Mouse (Mus musculus): Measurements from ENCODE around the gene 9130213A22Rik.
A peak's percentile ranks its signal among the peaks of the same experiment; 100 is the strongest.

Gene 9130213A22Rik

GRCm38 (mm10) chr11:69122336-69122951 lies at the start of gene 9130213A22Rik:
Gene 9130213A22Rik, minus strand, starts transcription at chr11:69122589.
- peak; percentile 80 for DNase-seq (ENCODE audit: low read depth, low spot score)

GRCm38 (mm10) chr11:69171626-69172025 lies 49.2 kb upstream of the 9130213A22Rik start:
- peak; percentile 60 for DNase-seq (ENCODE audit: low read depth, low spot score)

- DNase-seq (ENCODE audit: low read depth, low spot score) = no peak
Measured at GRCm38 (mm10) chr11:69169313-69169712, 46.9 kb upstream of the 9130213A22Rik start.

GRCm38 (mm10) chr11:69156800-69157199 lies 34.4 kb upstream of the 9130213A22Rik start, which contains the start of gene Alox12b:
Gene Alox12b, plus strand, starts transcription at chr11:69156989.
- DNase-seq (ENCODE audit: low read depth, low spot score) = no peak

DNA sequence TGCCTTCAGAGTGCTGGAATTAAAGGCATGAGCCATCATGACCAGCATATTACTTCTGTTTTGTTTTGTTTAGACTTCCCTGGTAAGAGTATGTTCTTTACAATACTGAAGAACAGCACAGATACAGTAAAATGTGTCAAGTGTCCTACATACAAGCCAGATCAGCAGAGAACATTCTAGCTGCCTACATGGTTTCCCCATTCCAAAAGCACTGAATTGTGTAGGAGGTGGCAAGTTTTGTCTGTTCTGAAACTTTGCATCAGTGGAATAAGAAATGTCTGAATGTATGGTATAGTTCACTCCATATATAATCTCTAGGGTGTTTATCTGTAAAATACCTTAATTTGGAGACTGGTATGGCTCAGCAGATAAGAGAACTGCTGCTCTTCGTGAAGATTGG lies 33.0 kb upstream of the 9130213A22Rik start:
- DNase-seq (ENCODE audit: low read depth, low spot score) = no peak

GRCm38 (mm10) chr11:69153831-69154230 lies 31.4 kb upstream of the 9130213A22Rik start:
- no peak for DNase-seq (ENCODE audit: low read depth, low spot score)

- DNase-seq (ENCODE audit: low read depth, low spot score) = peak; percentile 41
Measured at GRCm38 (mm10) chr11:69151004-69151403, 28.6 kb upstream of the 9130213A22Rik start.

DNA sequence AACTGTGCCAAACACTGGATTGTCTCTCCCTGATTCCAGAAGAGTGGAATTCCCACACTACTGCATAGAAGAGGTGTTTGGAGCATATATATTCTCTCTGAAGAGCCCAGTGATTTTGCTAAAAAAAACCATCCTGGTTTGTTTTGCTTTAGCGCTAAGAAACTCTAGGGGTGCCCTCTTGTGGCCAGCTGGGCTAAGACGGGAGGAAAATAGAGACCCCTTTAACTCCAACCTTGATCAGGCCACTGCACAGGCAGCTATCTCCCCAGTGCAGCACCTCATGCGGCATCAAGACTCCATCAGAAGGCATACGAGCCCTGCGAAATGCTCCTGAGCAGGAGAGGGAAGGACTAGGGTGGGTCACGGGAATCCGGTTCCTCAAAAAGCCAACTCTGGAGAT lies 28.1 kb upstream of the 9130213A22Rik start:
- DNase-seq (ENCODE audit: low read depth, low spot score) = peak; percentile 61

DNA sequence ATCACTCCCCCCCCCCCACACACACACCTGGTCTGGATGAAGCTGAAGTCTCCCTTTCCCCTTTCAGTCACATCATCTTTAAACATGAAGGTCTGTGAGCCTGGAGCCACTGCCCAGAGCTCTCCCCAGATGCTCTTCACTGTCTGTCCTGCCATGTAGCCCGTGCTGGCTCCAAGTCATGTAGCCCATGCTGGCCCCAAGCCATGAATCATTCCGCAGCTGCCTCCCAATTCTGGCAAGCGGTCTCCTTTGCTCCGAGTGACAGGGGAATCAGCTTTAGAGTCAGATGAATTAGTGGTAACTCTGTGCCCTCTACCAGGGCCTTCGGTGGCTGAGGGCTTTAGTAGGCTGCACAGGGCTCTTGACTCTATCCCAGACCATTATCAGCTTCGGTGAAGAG lies 27.3 kb upstream of the 9130213A22Rik start:
- no peak for DNase-seq (ENCODE audit: low read depth, low spot score)

DNA sequence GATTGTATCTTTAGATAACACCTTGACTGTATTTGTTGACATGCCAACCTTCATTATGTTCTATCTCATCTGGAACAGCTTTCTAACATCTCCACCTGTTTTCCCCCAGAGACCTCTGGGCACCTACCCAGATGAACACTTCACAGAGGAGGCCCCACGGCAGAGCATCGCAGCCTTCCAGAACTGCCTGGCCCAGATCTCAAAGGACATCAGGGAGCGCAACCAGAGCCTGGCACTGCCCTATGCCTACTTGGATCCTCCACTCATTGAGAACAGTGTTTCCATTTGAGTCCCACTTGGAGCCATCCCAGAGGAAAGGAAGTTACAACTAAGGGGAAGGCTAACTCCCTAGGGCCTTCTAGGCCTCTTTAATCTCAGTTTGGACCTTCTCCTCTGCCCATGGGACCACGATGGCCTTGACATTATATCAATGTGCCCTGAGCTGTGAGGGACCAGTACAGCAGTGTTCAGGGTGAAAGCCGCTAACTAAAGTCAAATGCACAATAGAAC lies 26.1 kb upstream of the 9130213A22Rik start:
- DNase-seq (ENCODE audit: low read depth, low spot score) = no peak

GRCm38 (mm10) chr11:69147546-69147945 lies 25.2 kb upstream of the 9130213A22Rik start:
- no peak for DNase-seq (ENCODE audit: low read depth, low spot score)

DNA sequence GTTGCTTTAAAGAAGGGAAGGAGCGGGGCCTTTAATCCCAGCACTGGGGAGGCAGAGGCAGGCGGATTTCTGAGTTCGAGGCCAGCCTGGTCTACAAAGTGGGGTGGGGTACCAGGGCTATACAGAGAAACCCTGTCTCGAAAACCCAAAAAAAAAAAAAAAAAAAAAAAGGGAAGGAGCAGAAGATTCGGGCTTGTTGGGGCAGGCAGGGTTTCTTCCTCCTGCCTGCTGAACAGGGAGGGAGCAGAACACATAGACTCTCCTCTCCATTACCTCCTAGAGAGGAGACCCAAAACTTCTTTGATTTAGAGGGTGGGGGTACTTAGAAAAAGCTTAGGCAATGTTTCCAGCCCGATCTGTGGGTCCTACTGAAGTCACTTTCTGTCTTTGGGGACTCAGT lies 13.0 kb upstream of the 9130213A22Rik start:
- no peak for DNase-seq (ENCODE audit: low read depth, low spot score)

DNA sequence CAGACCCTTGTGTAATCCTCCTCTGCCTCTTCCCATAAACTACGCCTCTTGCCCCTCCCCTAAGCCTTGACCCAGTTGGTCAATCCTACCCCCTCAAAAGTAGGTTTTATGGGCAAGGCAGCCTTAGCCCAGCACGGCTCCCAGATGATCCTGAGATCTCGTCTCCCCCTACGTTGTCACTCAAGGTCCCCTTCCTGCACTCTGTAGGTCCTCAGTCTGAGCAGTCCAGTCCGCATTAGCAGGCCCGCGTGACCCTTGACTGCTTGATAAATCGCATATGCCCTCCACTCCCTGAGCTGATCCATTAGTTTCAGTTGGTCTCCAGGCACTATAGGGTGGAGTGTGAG lies 12.2 kb upstream of the 9130213A22Rik start:
- no peak for DNase-seq (ENCODE audit: low read depth, low spot score)

GRCm38 (mm10) chr11:69133923-69134621 lies 11.7 kb upstream of the 9130213A22Rik start:
- no peak for DNase-seq (ENCODE audit: low read depth, low spot score)

- no peak for DNase-seq (ENCODE audit: low read depth, low spot score)
Measured at GRCm38 (mm10) chr11:69133566-69133922, 11.2 kb upstream of the 9130213A22Rik start.

DNA sequence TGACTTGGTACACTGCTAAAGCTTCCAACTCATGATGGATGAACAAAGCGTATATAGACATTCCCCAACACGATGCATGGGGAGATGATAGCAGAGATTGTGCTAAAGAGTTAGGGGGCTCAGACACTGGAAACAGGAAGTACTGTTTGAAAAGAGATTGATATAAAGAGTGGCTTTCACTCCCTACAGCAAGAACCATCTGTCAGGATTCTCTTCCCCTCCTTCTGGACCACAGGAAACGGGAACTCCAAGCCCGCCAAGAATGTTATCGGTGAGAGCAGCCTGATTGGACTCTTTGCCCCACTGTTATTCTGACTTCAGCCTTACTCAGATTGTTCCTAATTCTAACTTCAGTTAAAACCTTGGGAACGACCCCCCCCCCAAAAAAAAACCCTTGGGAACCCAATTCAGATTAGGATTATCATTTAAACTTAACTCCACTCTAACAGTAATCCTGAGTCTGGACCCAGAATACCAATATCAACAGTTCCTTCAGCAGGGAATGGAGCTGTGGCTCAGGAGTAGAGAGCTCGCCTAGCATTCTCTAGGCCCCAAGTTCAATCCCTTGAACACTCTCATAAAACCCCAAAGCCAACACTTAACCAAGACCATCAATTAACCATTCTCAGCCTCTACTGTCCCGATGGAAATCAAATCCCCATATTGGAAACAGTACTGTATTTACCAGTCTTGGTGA lies 6.2 kb upstream of the 9130213A22Rik start:
- DNase-seq (ENCODE audit: low read depth, low spot score) = no peak

DNA sequence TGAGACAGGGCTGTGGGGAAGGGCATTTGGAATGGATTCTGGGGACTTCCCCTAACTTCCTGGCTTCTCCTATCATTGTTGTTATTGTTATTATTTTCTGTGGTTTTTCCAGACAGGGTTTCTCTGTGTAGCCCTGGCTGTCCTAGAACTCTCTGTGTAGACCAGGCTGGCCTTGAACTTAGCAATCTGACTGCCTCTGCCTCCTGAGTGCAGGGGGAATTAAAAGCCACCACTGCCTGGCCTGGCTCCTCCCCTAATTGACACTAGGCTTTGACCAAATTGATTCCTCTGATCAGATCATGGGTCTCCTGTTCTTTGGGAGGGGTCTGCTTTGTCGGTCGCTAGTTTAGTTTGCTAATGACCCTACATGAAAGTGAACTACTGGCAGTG lies 4.3 kb upstream of the 9130213A22Rik start:
- DNase-seq (ENCODE audit: low read depth, low spot score) = no peak

DNA sequence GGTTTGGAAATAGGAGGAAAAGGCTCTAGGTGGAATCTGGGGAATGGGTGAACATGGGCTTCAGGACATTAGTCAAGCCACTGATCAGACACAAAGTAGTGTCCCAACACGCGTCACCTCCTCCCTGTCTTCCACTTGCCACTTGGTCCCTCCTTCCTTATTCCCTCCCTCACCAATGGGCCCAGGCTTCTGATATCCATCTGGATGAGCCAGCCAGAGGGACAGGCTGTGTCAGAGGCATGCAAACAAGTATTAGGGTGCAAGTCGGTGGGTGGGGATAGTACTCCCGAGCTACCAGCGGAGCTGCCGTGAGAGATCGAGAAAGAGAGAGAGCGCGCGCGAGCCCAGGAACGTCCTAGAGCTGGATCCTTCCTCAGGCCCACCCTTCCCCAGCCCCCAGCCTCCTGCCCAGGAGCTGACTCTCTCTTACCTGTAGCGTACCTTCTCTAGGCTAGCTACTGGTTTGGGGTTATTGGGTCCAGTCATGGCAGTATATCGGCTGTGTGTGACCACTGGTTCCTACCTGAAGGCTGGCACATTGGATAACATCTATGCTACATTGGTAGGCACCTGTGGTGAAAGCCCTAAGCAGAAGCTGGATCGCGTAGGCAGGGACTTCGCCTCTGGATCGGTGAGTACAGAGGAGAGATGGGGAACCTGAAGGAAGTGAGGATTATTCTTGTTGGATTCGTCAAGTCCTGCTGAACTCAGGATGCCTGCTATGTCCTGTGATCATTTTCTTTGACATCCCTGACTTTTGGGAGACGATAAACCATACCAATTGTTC lies 3.7 kb upstream of the 9130213A22Rik start:
- DNase-seq (ENCODE audit: low read depth, low spot score) = no peak

DNA sequence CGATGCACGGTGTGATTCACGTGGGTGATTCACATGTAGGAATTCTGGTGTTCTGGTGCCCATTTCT lies 3.3 kb upstream of the 9130213A22Rik start, which contains the start of gene Aloxe3:
Aloxe3 (plus strand) TSS at position 45 of the 67 bp plus-strand sequence.
- DNase-seq (ENCODE audit: low read depth, low spot score) = no peak

GRCm38 (mm10) chr11:69125041-69125851 lies 2.9 kb upstream of the 9130213A22Rik start:
- DNase-seq (ENCODE audit: low read depth, low spot score) = peak; percentile 95

GRCm38 (mm10) chr11:69124498-69124847 lies 2.1 kb upstream of the 9130213A22Rik start:
- peak; percentile 90 for DNase-seq (ENCODE audit: low read depth, low spot score)

Measured in forelimb bud, embryonic 11.5 days (tissue).